ENCODE assay signal across 8 mouse cellular contexts in the genomic region with DNA sequence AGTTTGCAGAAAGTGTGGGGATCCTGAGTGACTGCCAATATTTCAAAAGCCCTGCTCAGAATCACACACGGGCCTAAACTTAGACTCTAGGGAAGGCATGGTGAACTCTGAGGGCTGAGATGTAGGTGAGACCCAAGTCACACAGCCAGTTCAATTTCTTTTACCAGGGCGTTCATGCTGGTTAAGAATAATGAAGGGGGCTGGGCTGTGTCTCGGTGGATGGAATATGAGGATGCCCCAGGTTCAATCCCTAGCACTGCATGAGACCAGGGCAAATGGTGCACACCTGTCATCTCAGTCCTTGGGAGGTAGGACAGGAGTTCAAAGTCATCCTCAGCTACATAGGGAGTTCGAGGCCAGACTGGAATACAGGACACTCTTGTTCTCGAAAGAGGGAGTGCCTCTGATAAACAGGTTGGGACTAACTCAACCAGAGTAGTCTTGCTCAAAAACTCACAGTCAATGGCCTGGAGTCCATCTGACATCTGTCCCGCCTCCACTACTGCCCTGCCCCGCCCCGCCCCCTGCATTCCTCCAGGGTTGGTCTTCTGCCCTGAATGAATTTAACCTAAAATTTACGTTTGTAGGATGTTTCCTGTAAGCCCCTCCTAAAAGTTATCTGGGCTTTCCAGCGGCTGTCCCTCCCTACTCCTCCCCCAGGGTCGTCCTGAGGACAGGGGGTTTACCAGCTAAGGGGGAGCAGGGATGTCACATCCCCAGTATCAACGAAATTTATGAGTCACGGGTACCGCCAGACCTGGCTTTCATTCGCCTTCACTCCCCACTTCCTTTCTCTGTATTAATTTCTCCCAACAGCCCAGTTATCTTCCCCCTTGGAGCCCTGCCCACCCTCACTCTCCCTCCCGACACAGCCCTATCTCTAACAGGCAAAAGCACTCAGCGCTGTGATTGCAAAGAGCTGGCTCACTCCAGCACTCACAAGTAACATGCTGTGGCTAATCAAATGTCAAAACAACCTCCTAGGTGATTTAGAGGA. TPM values are rescaled to one million over a fixed set of nuclear protein-coding genes. Genes with fewer than 3 reads are reported as not detected.
DNase-seq lines count a peak whose midpoint lies in the region; ATAC-seq and TF ChIP-seq lines count a peak whose summit lies in the region.

No protein-coding gene starts in this region.

- TF ChIP-seq CTCF in liver, adult 2 months (IDR thresholded peaks at IDR 0.05; ENCODE audit: low read depth, low read length) = no peak
- no peak for TF ChIP-seq CTCF in stomach, postnatal 0 days (IDR thresholded peaks at IDR 0.05; ENCODE audit: low read depth)

- H3K4me2 ChIP-seq in neural tube, embryonic 11.5 days (ENCODE audit: low read depth) = no peak overlapping the region
- peak overlapping the region; percentile 39 for H3K4me2 ChIP-seq in heart, embryonic 11.5 days
- H3K4me2 ChIP-seq in stomach, postnatal 0 days (replicated peaks; ENCODE audit: low read depth) = no peak overlapping the region
- no peak overlapping the region for H3K4me2 ChIP-seq in forebrain, embryonic 12.5 days

- peaks cover 7% of the 10 kb centered on the region for H3K27me3 ChIP-seq in neural tube, embryonic 11.5 days (ENCODE audit: control insufficient read depth, insufficient read depth, low read length)
- peaks cover 85% of the 10 kb centered on the region for H3K27me3 ChIP-seq in heart, embryonic 11.5 days (ENCODE audit: control insufficient read depth, insufficient read depth, low read length)
- no peaks in the 10 kb centered on the region for H3K27me3 ChIP-seq in liver, adult 2 months (ENCODE audit: control insufficient read depth, insufficient read depth, low read length)
- H3K27me3 ChIP-seq in stomach, postnatal 0 days (ENCODE audit: control insufficient read depth, insufficient read depth, low read length) = no peaks in the 10 kb centered on the region
- H3K27me3 ChIP-seq in forebrain, embryonic 12.5 days = peaks cover 66% of the 10 kb centered on the region

- no peak for TF ChIP-seq POLR2A in liver, adult 2 months (IDR thresholded peaks at IDR 0.05; ENCODE audit: extremely low read depth, insufficient read depth, low read length)

- WGBS in neural tube, embryonic 11.5 days = 28% methylated on average over 17 of the region's 17 CpGs
- 15% methylated on average over 17 of the region's 17 CpGs for WGBS in heart, embryonic 11.5 days (ENCODE audit: insufficient replicate concordance)
- WGBS in liver, adult 2 months = 35% methylated on average over 17 of the region's 17 CpGs
- 30% methylated on average over 17 of the region's 17 CpGs for WGBS in stomach, postnatal 0 days
- 46% methylated on average over 17 of the region's 17 CpGs for WGBS in forebrain, embryonic 12.5 days

- no peaks in the 10 kb centered on the region for H3K36me3 ChIP-seq in neural tube, embryonic 11.5 days (ENCODE audit: control insufficient read depth, insufficient read depth, low read length)
- no peaks in the 10 kb centered on the region for H3K36me3 ChIP-seq in heart, embryonic 11.5 days (ENCODE audit: control insufficient read depth, insufficient read depth, low read length)
- H3K36me3 ChIP-seq in liver, adult 2 months (ENCODE audit: control insufficient read depth, insufficient read depth, low read length) = no peaks in the 10 kb centered on the region
- no peaks in the 10 kb centered on the region for H3K36me3 ChIP-seq in stomach, postnatal 0 days (ENCODE audit: control insufficient read depth, insufficient read depth, low read length)
- H3K36me3 ChIP-seq in forebrain, embryonic 12.5 days (replicated peaks) = no peaks in the 10 kb centered on the region

- H3K9me3 ChIP-seq in neural tube, embryonic 11.5 days (ENCODE audit: control insufficient read depth, low read length) = no peaks in the 10 kb centered on the region
- H3K9me3 ChIP-seq in heart, embryonic 11.5 days (replicated peaks; ENCODE audit: control insufficient read depth, low read length) = no peaks in the 10 kb centered on the region
- no peaks in the 10 kb centered on the region for H3K9me3 ChIP-seq in stomach, postnatal 0 days (ENCODE audit: control insufficient read depth, low read length)
- no peaks in the 10 kb centered on the region for H3K9me3 ChIP-seq in forebrain, embryonic 12.5 days

- H3K4me1 ChIP-seq in neural tube, embryonic 11.5 days (ENCODE audit: control insufficient read depth, insufficient read depth, low read length) = peaks cover 10% of the 10 kb centered on the region
- H3K4me1 ChIP-seq in heart, embryonic 11.5 days (ENCODE audit: control insufficient read depth, insufficient read depth, low read length) = peaks cover 39% of the 10 kb centered on the region
- H3K4me1 ChIP-seq in liver, adult 2 months (ENCODE audit: control insufficient read depth, insufficient read depth, low read length) = peaks cover 11% of the 10 kb centered on the region
- no peaks in the 10 kb centered on the region for H3K4me1 ChIP-seq in stomach, postnatal 0 days (replicated peaks; ENCODE audit: control insufficient read depth, insufficient read depth)
- H3K4me1 ChIP-seq in forebrain, embryonic 12.5 days = peaks cover 19% of the 10 kb centered on the region

- H3K27ac ChIP-seq in neural tube, embryonic 11.5 days (ENCODE audit: low read depth, low read length) = no peak overlapping the region
- H3K27ac ChIP-seq in heart, embryonic 11.5 days (ENCODE audit: low read depth, low read length) = no peak overlapping the region
- no peak overlapping the region for H3K27ac ChIP-seq in liver, adult 2 months (replicated peaks; ENCODE audit: insufficient read depth, low read depth, low read length)
- no peak overlapping the region for H3K27ac ChIP-seq in stomach, postnatal 0 days (replicated peaks)
- no peak overlapping the region for H3K27ac ChIP-seq in forebrain, embryonic 12.5 days

- no peaks in the 10 kb centered on the region for H3K79me2 ChIP-seq in liver, adult 2 months (ENCODE audit: control insufficient read depth, insufficient read depth, low read length)

- H3K4me3 ChIP-seq in neural tube, embryonic 11.5 days (ENCODE audit: low read depth, low read length) = no peak overlapping the region
- H3K4me3 ChIP-seq in heart, embryonic 11.5 days (ENCODE audit: low read depth, low read length) = no peak overlapping the region
- no peak overlapping the region for H3K4me3 ChIP-seq in liver, adult 2 months (ENCODE audit: insufficient read depth, low read depth, low read length)
- no peak overlapping the region for H3K4me3 ChIP-seq in stomach, postnatal 0 days (ENCODE audit: low read depth, low read length)
- no peak overlapping the region for H3K4me3 ChIP-seq in forebrain, embryonic 12.5 days (replicated peaks)

- H3K9ac ChIP-seq in neural tube, embryonic 11.5 days (ENCODE audit: low read length) = no peak overlapping the region
- H3K9ac ChIP-seq in heart, embryonic 11.5 days (ENCODE audit: low read depth, low read length) = no peak overlapping the region
- no peak overlapping the region for H3K9ac ChIP-seq in liver, adult 2 months (ENCODE audit: low read depth, low read length)
- H3K9ac ChIP-seq in stomach, postnatal 0 days (ENCODE audit: low read length) = no peak overlapping the region
- no peak overlapping the region for H3K9ac ChIP-seq in forebrain, embryonic 12.5 days

- DNase-seq in neural tube, embryonic 11.5 days (ENCODE audit: low spot score) = peak; percentile 36
- DNase-seq in neural tube, embryonic 10.5 days (ENCODE audit: extremely low spot score, low spot score) = no peak
- peak; percentile 56 for DNase-seq in liver, adult 2 months (ENCODE audit: extremely low read depth, low read depth, low spot score)
- DNase-seq in stomach, postnatal 0 days (ENCODE audit: low spot score) = peak; percentile 79
- no peak for DNase-seq in adipocyte (ENCODE audit: low spot score)

- TF ChIP-seq EP300 in stomach, postnatal 0 days (optimal IDR thresholded peaks at IDR 0.05) = no peak

- ATAC-seq in neural tube, embryonic 11.5 days (ENCODE audit: insufficient read depth, low FRiP score, low TSS enrichment) = no peak
- peak; percentile 74 for ATAC-seq in heart, embryonic 11.5 days (replicated peaks; ENCODE audit: insufficient number of reproducible peaks, low FRiP score, low TSS enrichment)
- peak; percentile 59; the same call in 1 of the 2 replicates for ATAC-seq in stomach, postnatal 0 days (ENCODE audit: low FRiP score, low TSS enrichment)
- ATAC-seq in forebrain, embryonic 12.5 days (ENCODE audit: low FRiP score) = no peak
- no peak for ATAC-seq in erythroblast, adult 5-6 weeks (replicated peaks; ENCODE audit: low FRiP score, poor library complexity, severe bottlenecking)

RNA-seq across cellular contexts. Expression of gene Tle3, which starts 35.3 kb away (rescaled TPM):
- 42.4 and 43.6 TPM in 2 replicates for polyA plus RNA-seq in neural tube, embryonic 11.5 days (2014; fragmentation: Nextera tagmentation; extraction: Ambion mirVana)
- polyA plus RNA-seq in heart, embryonic 11.5 days (2014; fragmentation: Nextera tagmentation; extraction: Ambion mirVana) = 9.3 and 11.4 TPM in 2 replicates
- 2.4 and 2.9 TPM in 2 replicates for total RNA-seq in liver, adult 2 months (2014; rRNA removed)
- polyA plus RNA-seq in liver, adult 2 months (2012; rRNA removed) = 9.7 and 14.8 TPM in 2 replicates
- 16.8 and 18.2 TPM in 2 replicates for polyA plus RNA-seq in stomach, postnatal 0 days (2015; fragmentation: Nextera tagmentation; extraction: Ambion mirVana)
- 55.6 and 56.2 TPM in 2 replicates for polyA plus RNA-seq in forebrain, embryonic 12.5 days (2016; fragmentation: Nextera tagmentation; extraction: Ambion mirVana)
- 10.8 and 24.0 TPM in 2 replicates for total RNA-seq in erythroblast, adult 5-6 weeks (2015; ENCODE audit: low replicate concordance)
- total RNA-seq in erythroblast, adult 5-6 weeks (2017; ENCODE audit: low replicate concordance) = 11.6 and 16.6 TPM in 2 replicates

Comparison
In these comparisons a context has a peak if more than half of its experiments do, and no peak if none do; other contexts are left out.
1. DNase-seq: peak in neural tube, embryonic 11.5 days (single experiment), liver, adult 2 months (single experiment) and stomach, postnatal 0 days (single experiment); none in neural tube, embryonic 10.5 days (single experiment) and adipocyte (single experiment).
2. ATAC-seq: peak in heart, embryonic 11.5 days (single experiment) and stomach, postnatal 0 days (single experiment); none in neural tube, embryonic 11.5 days (single experiment), forebrain, embryonic 12.5 days (single experiment) and erythroblast, adult 5-6 weeks (single experiment).